Comparison of ENCODE assay signal across 9 mouse cellular contexts in genomic region chr13:94451229-94451628, GRCm38 (mm10).
A peak's percentile ranks its signal among the peaks of the same experiment; 100 is the strongest.
DNase-seq lines count a peak whose midpoint lies in the region; TF ChIP-seq lines count a peak whose summit lies in the region.
"Had no signal": no experiment of that assay in that cellular context is flagged by ENCODE, and none has a peak within 500 bp of the region (broad histone marks: within the 10 kb centered on the region; RNA-seq: fewer than 3 reads in every experiment).

No protein-coding gene starts in this region.

- no peak overlapping the region for H3K9ac ChIP-seq in ES-Bruce4 (ENCODE audit: low read depth, poor library complexity, severe bottlenecking)
- H3K9ac ChIP-seq: limb, embryonic 13.5 days had no signal

- TF ChIP-seq EP300 in ES-Bruce4 (IDR thresholded peaks at IDR 0.05; ENCODE audit: insufficient read depth, low read depth, low read length): no peak

- peak; percentile 18 to 57 for DNase-seq in heart, adult 18-20 months
- DNase-seq in heart, adult 11 months: no peak
- peak; percentile 70 for DNase-seq in embryo, embryonic 11 days
- DNase-seq in hindbrain, embryonic 10.5 days (ENCODE audit: low spot score): peak; percentile 42
- DNase-seq in left cerebral cortex, postnatal 4 days: peak; percentile 65
- DNase-seq in neural tube, embryonic 10.5 days (ENCODE audit: extremely low spot score, low spot score): peak; percentile 42
- DNase-seq in T-cell, adult 2 months (ENCODE audit: low spot score): no peak

- H3K36me3 ChIP-seq in ES-Bruce4 (ENCODE audit: control insufficient read depth, insufficient read depth, low read length, poor library complexity, severe bottlenecking): no peaks in the 10 kb centered on the region; the same call in none of the 2 replicates
- peaks cover 28% of the 10 kb centered on the region for H3K36me3 ChIP-seq in hindbrain, embryonic 10.5 days

- H3K27me3 ChIP-seq in ES-Bruce4 (ENCODE audit: control insufficient read depth, insufficient read depth, low read length, poor library complexity, severe bottlenecking): no peaks in the 10 kb centered on the region
- H3K27me3 ChIP-seq in hindbrain, embryonic 10.5 days (ENCODE audit: insufficient read depth, poor library complexity, severe bottlenecking): no peaks in the 10 kb centered on the region
- H3K27me3 ChIP-seq: limb, embryonic 13.5 days had no signal

- H3K4me1 ChIP-seq in ES-Bruce4 (ENCODE audit: control insufficient read depth, insufficient read depth, low read length): no peaks in the 10 kb centered on the region
- no peaks in the 10 kb centered on the region for H3K4me1 ChIP-seq in hindbrain, embryonic 10.5 days (replicated peaks)
- H3K4me1 ChIP-seq: limb, embryonic 13.5 days had no signal

- peak; percentile 68 for TF ChIP-seq CTCF in ES-Bruce4 (IDR thresholded peaks at IDR 0.05; ENCODE audit: low read depth, low read length)

- intact Hi-C loops in left cerebral cortex, postnatal 4 days (cut with DNase I): no loop called here

- 58% methylated on average over 6 of the region's 6 CpGs for WGBS in hindbrain, embryonic 10.5 days

- no peak for TF ChIP-seq POLR2A in ES-Bruce4 (IDR thresholded peaks at IDR 0.05; ENCODE audit: insufficient read depth, low read length)

- no peaks in the 10 kb centered on the region for H3K9me3 ChIP-seq in ES-Bruce4 (replicated peaks; ENCODE audit: control insufficient read depth, insufficient read depth, low read length, poor library complexity, severe bottlenecking)
- no peaks in the 10 kb centered on the region for H3K9me3 ChIP-seq in hindbrain, embryonic 10.5 days
- H3K9me3 ChIP-seq: limb, embryonic 13.5 days had no signal

- no peak overlapping the region for H3K4me3 ChIP-seq in ES-Bruce4 (ENCODE audit: low read depth, low read length)
- H3K4me3 ChIP-seq in hindbrain, embryonic 10.5 days: no peak overlapping the region
- H3K4me3 ChIP-seq: limb, embryonic 13.5 days had no signal

- H3K27ac ChIP-seq in ES-Bruce4 (ENCODE audit: insufficient read depth, low read length): no peak overlapping the region
- H3K27ac ChIP-seq in hindbrain, embryonic 10.5 days: no peak overlapping the region
- H3K27ac ChIP-seq: limb, embryonic 13.5 days had no signal

Comparison
In these comparisons a context has a peak if more than half of its experiments do, and no peak if none do; other contexts are left out.
1. DNase-seq: peak in heart, adult 18-20 months (2 of 2), embryo, embryonic 11 days (single experiment), hindbrain, embryonic 10.5 days (single experiment), left cerebral cortex, postnatal 4 days (single experiment) and neural tube, embryonic 10.5 days (single experiment); none in heart, adult 11 months (single experiment) and T-cell, adult 2 months (single experiment).